Mouse (Mus musculus) urinary bladder, adult 2 months (tissue): ENCODE results near the gene Wdr95. TPM values are rescaled to one million over a fixed set of nuclear protein-coding genes. Genes with fewer than 3 reads are reported as not detected.

Experiments used
- polyA plus RNA-seq: library from polyadenylated mRNA; depleted of rRNA; stranded (reverse); fragments of >200 nt; gene quantifications from 2 replicates; pipeline ENCODE4 v1.2.3, GENCODE M21; 2012; rRNA removed

The Wdr95 gene
- polyA plus RNA-seq, 1 experiment: 0.12 TPM

Other genes with a start within 250 kb of the Wdr95 start
- 30.4 and 31.6 TPM in 2 replicates for gene Medag, start 116.9 kb upstream of the Wdr95 start, polyA plus RNA-seq
- gene Tex26, start 89.0 kb upstream of the Wdr95 start, polyA plus RNA-seq: 0.21 and 0.37 TPM in 2 replicates
- gene Hsph1, start 107.7 kb downstream of the Wdr95 start, polyA plus RNA-seq: 42.5 and 48.5 TPM in 2 replicates
- gene B3glct, start 149.6 kb downstream of the Wdr95 start, polyA plus RNA-seq: 8.9 and 9.3 TPM in 2 replicates